Comparison of ENCODE assay signal across 8 mouse cellular contexts in the genomic region with DNA sequence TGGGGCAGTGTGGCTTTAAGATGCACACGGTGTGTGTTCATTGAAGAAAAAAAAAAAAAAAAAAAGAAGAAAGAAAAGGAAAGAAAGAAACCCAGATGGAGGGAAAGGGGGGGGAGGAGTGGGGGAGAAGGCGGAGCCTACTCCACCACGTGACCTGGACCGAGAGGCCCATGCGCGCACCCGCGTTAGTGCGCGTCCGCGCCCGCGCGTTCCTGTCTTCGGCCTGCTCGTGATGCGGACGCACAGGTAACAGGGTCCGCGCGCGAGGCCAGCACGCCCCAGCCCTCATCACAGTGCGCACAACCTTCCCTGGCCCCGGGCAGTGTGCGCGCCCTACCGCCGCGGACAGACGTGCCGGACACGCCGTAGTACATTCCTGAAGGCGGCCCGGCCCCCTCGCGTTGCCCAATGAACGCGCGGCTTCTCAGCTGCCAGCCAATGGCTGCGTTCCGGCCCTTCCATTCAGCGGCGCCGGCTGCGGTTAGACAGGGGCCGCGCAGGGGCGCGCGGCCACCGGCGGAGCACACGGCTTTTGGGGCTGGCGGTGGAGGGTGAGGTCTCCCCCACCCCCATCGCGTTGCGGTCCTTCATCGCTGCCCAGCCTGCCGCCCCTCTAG. TPM values are rescaled to one million over a fixed set of nuclear protein-coding genes. Genes with fewer than 3 reads are reported as not detected.
DNase-seq lines count a peak whose midpoint lies in the region; ATAC-seq and TF ChIP-seq lines count a peak whose summit lies in the region.

No protein-coding gene starts in this region.

- peak overlapping the region; percentile 49 for H3K9ac ChIP-seq in forebrain, postnatal 0 days
- H3K9ac ChIP-seq in neural tube, embryonic 15.5 days (replicated peaks), result peak overlapping the region; percentile 64

- peak overlapping the region; percentile 47; the same call in 1 of the 2 replicates for H3K27ac ChIP-seq in cerebellum, adult 2 months (ENCODE audit: insufficient read depth, low read length)
- H3K27ac ChIP-seq in forebrain, postnatal 0 days (ENCODE audit: low read depth, low read length), result peak overlapping the region; percentile 66
- H3K27ac ChIP-seq in layer of hippocampus, adult 2 months, result peak overlapping the region; percentile 92
- H3K27ac ChIP-seq in neural tube, embryonic 15.5 days (replicated peaks), result peak overlapping the region; percentile 91

- H3K4me3 ChIP-seq in G1E (ENCODE audit: low read depth, low read length), result peak overlapping the region; percentile 85
- peak overlapping the region; percentile 60 for H3K4me3 ChIP-seq in cerebellum, adult 2 months (replicated peaks; ENCODE audit: insufficient read depth, low read depth, low read length)
- peak overlapping the region; percentile 59 for H3K4me3 ChIP-seq in forebrain, postnatal 0 days (ENCODE audit: low read depth, low read length)
- peak overlapping the region; percentile 74 for H3K4me3 ChIP-seq in layer of hippocampus, adult 2 months
- peak overlapping the region; percentile 79 for H3K4me3 ChIP-seq in lung, adult 2 months (replicated peaks; ENCODE audit: extremely low read depth, low read depth, low read length)
- H3K4me3 ChIP-seq in neural tube, embryonic 15.5 days (replicated peaks), result peak overlapping the region; percentile 76

- TF ChIP-seq POLR2A in cerebellum, adult 2 months (IDR thresholded peaks at IDR 0.05; ENCODE audit: borderline replicate concordance, insufficient read depth, low read length), result peak; percentile 58; the same call in 1 of the 2 replicates
- peak; percentile 57; the same call in 1 of the 2 replicates for TF ChIP-seq POLR2A in lung, adult 2 months (IDR thresholded peaks at IDR 0.05; ENCODE audit: borderline replicate concordance, extremely low read depth, low read depth, low read length)

- peak overlapping the region; percentile 99 for H3K4me2 ChIP-seq in forebrain, postnatal 0 days (ENCODE audit: low read depth)
- H3K4me2 ChIP-seq in neural tube, embryonic 15.5 days, result peak overlapping the region; percentile 97

- H3K4me1 ChIP-seq in G1E (ENCODE audit: insufficient read depth, low read depth, low read length), result peaks cover 29% of the 10 kb centered on the region
- no peaks in the 10 kb centered on the region for H3K4me1 ChIP-seq in cerebellum, adult 2 months (ENCODE audit: control insufficient read depth, insufficient read depth, low read length)
- H3K4me1 ChIP-seq in forebrain, postnatal 0 days (ENCODE audit: insufficient read depth), result 0 out of 2 replicates have a peak, but pooled peaks cover 13% of the 10 kb centered on the region
- H3K4me1 ChIP-seq in lung, adult 2 months (ENCODE audit: control insufficient read depth, insufficient read depth, low read length), result peaks cover 9% of the 10 kb centered on the region
- peaks cover 45% of the 10 kb centered on the region for H3K4me1 ChIP-seq in neural tube, embryonic 15.5 days

- ATAC-seq in G1E (ENCODE audit: extremely low read depth, insufficient number of reproducible peaks, low FRiP score, poor library complexity, severe bottlenecking), result peak; percentile 69
- peak; percentile 73 for ATAC-seq in forebrain, postnatal 0 days
- peak; percentile 74 for ATAC-seq in neural tube, embryonic 15.5 days (ENCODE audit: low FRiP score)

- peaks cover 5% of the 10 kb centered on the region; the same call in 1 of the 2 replicates for H3K9me3 ChIP-seq in G1E (replicated peaks)
- H3K9me3 ChIP-seq in forebrain, postnatal 0 days (ENCODE audit: low read length), result no peaks in the 10 kb centered on the region
- no peaks in the 10 kb centered on the region for H3K9me3 ChIP-seq in neural tube, embryonic 15.5 days (replicated peaks)

- no peak for TF ChIP-seq CTCF in G1E (IDR thresholded peaks at IDR 0.05; ENCODE audit: low read depth, low read length)
- TF ChIP-seq CTCF in cerebellum, adult 2 months (IDR thresholded peaks at IDR 0.05; ENCODE audit: borderline replicate concordance, insufficient read depth, low read depth, low read length), result no peak
- no peak; the same call in 1 of the 2 replicates for TF ChIP-seq CTCF in forebrain, postnatal 0 days (IDR thresholded peaks at IDR 0.05; ENCODE audit: low read depth)
- peak; percentile 47 for TF ChIP-seq CTCF in layer of hippocampus, adult 2 months (conservative IDR thresholded peaks at IDR 0.05)
- no peak for TF ChIP-seq CTCF in lung, adult 2 months (IDR thresholded peaks at IDR 0.05; ENCODE audit: insufficient read depth, low read length)

- under 1% methylated on average over 61 of the region's 62 CpGs for WGBS in cerebellum, adult 2 months
- WGBS in forebrain, postnatal 0 days, result under 1% methylated on average over 62 of the region's 62 CpGs
- 0% methylated on average over 62 of the region's 62 CpGs for WGBS in lung, adult 2 months
- under 1% methylated on average over 62 of the region's 62 CpGs for WGBS in neural tube, embryonic 15.5 days

- DNase-seq in G1E (ENCODE audit: low spot score), result peak; percentile 93
- DNase-seq in cerebellum, adult 2 months, result peak; percentile 97 to 98
- DNase-seq in forebrain, postnatal 0 days, result peak; percentile 94
- DNase-seq in heart, postnatal 4 days, result peak; percentile 95
- peak; percentile 88 to 89 for DNase-seq in layer of hippocampus, adult 2 months (ENCODE audit: low spot score in 2 of 2)
- peak; percentile 92 for DNase-seq in lung, adult 2 months
- DNase-seq in testis, postnatal 10 days (ENCODE audit: low spot score), result peak; percentile 96

- H3K36me3 ChIP-seq in G1E (replicated peaks), result no peaks in the 10 kb centered on the region
- H3K36me3 ChIP-seq in forebrain, postnatal 0 days (ENCODE audit: insufficient read depth), result no peaks in the 10 kb centered on the region
- no peaks in the 10 kb centered on the region for H3K36me3 ChIP-seq in neural tube, embryonic 15.5 days

- peaks cover 30% of the 10 kb centered on the region for H3K27me3 ChIP-seq in G1E (ENCODE audit: insufficient read depth, low read length)
- H3K27me3 ChIP-seq in cerebellum, adult 2 months (ENCODE audit: control insufficient read depth, insufficient read depth, low read length), result no peaks in the 10 kb centered on the region
- H3K27me3 ChIP-seq in forebrain, postnatal 0 days (ENCODE audit: insufficient read depth, low read length), result peaks cover 16% of the 10 kb centered on the region
- 0 out of 2 replicates have a peak, but pooled peaks cover 5% of the 10 kb centered on the region for H3K27me3 ChIP-seq in neural tube, embryonic 15.5 days (replicated peaks)

RNA-seq across cellular contexts. Expression of gene Ptch1, which starts 5.6 kb away (rescaled TPM):
- total RNA-seq in G1E (2014; fragmentation: Nextera tagmentation), result 40.8 and 47.9 TPM in 2 replicates
- total RNA-seq in G1E (2017), result 9.6 and 11.9 TPM in 2 replicates
- 39.0 and 56.7 TPM in 2 replicates for polyA plus RNA-seq in G1E (2012)
- polyA plus RNA-seq in cerebellum, adult 2 months (2012; rRNA removed), result 63.6 and 63.7 TPM in 2 replicates
- 11.7 and 26.5 TPM in 2 replicates for total RNA-seq in forebrain, postnatal 0 days (2014; rRNA removed)
- 2.7 and 4.8 TPM in 2 replicates for polyA plus RNA-seq in forebrain, postnatal 0 days (2015; fragmentation: Nextera tagmentation; extraction: Ambion mirVana)
- 10 to 100 TPM; 23.7 to 25.5 TPM for total RNA-seq in heart, postnatal 4 days (2021)
- 10 to 100 TPM; 43.9 to 45.4 TPM for total RNA-seq in layer of hippocampus, adult 2 months (2021)
- 41.4 and 47.6 TPM in 2 replicates for polyA plus RNA-seq in lung, adult 2 months (2012; rRNA removed)
- 16.9 and 17.5 TPM in 2 replicates for polyA plus RNA-seq in neural tube, embryonic 15.5 days (2015; fragmentation: Nextera tagmentation; extraction: Ambion mirVana)

Comparison
In these comparisons a context has a peak if more than half of its experiments do, and no peak if none do; other contexts are left out.
1. Peak in every context shown above with its lines: DNase-seq, ATAC-seq, H3K4me3 ChIP-seq and H3K27ac ChIP-seq.